Mouse (Mus musculus) C2C12 (cell line): Measurements from ENCODE around the gene Rap1b.

Experiments used
- CEBPB ChIP-seq: IDR thresholded peaks from one replicate; pipeline ENCODE4 v1.6.1; 2011; ENCODE audit warnings: low read depth, mild to moderate bottlenecking, control low read depth, moderate library complexity
- CTCF ChIP-seq: IDR thresholded peaks from one replicate; pipeline ENCODE4 v1.5.1; 2011; ENCODE audit not compliant: control insufficient read depth, insufficient read depth, insufficient read length
- FOSL1 ChIP-seq: IDR thresholded peaks from one replicate; pipeline ENCODE4 v1.8.0; 2011; ENCODE audit warnings: mild to moderate bottlenecking, low read length; ENCODE audit not compliant: poor library complexity, insufficient read depth, severe bottlenecking
- MAX ChIP-seq: IDR thresholded peaks from one replicate; pipeline ENCODE4 v1.6.1; 2011; ENCODE audit warnings: mild to moderate bottlenecking, control low read depth
- MYOD1 ChIP-seq: IDR thresholded peaks from one replicate; pipeline ENCODE4 v1.6.1; 2011; ENCODE audit warnings: low read depth; ENCODE audit not compliant: control insufficient read depth, insufficient read length
- MYOG ChIP-seq: IDR thresholded peaks from one replicate; pipeline ENCODE4 v1.6.1; 2011; ENCODE audit not compliant: control insufficient read depth, insufficient read length; ENCODE audit errors: extremely low read depth
- USF1 ChIP-seq: IDR thresholded peaks from one replicate; pipeline ENCODE4 v1.6.1; 2011; ENCODE audit warnings: low read depth, mild to moderate bottlenecking, control low read depth, moderate library complexity

DNA sequence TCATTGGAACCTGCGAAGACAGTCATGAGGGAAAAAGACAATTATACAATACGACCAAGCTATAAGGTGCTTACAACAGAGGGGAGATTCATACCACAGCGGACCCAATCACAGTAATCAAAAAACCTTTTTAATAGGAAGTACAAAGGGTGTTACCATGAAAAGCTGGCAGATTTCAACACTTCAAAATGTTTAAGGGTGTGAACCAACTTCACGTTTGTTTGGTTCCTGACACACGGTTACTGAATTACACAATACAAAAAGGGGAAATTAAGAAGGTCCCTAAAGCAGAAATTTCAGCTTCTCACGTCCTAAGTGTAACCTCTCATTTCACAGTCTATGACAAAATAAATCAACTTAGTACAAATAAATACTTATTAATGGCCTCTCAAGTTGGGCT, 27.2 kb downstream of the Rap1b start:
- TF ChIP-seq CTCF (no peak), USF1 (no peak), MYOG (no peak), MAX (no peak), MYOD1 (no peak), CEBPB (no peak), FOSL1 (no peak)
